Mouse (Mus musculus) cerebellum, adult 9-11 months (tissue): Measurements from ENCODE around the gene Olfr56.
A peak's percentile ranks its signal among the peaks of the same experiment; 100 is the strongest.

Experiments used
- DNase-seq: peaks from one replicate; pipeline ENCODE4 v3.0.0; 2022

Gene Olfr56

DNA sequence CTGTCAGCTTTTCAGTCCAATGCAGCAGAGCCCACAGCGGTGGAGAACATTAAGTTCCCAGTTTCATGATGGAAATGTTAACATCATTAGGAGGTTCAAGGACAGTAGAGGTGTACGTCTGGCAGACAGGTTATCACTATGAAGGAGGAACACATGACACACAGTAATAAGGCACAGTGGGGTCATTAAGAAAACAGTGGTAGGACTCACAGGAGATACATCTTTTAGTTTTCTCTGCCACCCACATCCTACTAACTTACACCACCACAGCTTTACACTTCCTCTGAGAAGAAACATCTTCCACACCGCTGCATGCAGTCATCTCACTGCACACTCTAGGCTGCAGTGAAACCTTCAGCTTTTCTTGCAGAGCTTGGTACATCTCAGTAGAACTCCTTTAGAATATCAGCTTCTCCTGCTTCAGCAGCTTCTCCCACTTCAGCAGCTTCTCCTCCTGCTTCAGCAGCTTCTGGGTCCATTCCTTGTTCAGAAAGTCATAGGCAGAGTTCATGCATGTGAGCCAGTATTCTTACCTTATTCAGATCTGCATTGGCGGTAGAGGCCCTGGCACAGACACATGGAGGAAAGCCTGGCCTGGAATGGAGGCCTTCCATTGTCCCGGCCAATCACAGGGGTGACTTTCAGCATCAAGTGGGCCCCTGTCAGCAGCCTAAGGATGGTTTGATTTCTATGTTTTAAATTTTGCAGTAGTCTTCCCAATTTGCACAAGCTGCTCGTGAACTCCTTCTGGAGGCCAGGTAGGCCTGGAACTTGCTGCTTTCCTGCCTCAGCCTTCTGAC is 115.4 kb downstream of the Olfr56 start:
- no peak for DNase-seq

DNA sequence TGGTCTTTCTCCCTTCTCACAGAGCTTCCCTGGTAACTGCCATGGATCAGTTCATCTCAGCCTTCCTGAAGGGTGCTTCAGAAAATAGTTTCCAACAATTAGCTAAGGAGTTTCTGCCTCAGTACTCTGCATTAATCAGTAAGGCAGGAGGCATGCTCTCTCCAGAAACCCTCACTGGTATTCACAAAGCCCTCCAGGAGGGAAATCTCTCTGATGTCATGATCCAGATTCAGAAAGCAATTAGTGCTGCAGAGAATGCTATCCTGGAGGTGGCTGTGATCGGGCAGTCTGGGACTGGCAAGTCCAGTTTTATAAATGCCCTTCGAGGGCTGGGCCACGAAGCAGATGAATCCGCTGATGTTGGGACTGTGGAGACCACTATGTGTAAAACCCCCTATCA is 116.7 kb downstream of the Olfr56 start:
- DNase-seq = no peak

GRCm38 (mm10) chr11:49100409-49100808 is 121.7 kb downstream of the Olfr56 start:
- no peak for DNase-seq

DNA sequence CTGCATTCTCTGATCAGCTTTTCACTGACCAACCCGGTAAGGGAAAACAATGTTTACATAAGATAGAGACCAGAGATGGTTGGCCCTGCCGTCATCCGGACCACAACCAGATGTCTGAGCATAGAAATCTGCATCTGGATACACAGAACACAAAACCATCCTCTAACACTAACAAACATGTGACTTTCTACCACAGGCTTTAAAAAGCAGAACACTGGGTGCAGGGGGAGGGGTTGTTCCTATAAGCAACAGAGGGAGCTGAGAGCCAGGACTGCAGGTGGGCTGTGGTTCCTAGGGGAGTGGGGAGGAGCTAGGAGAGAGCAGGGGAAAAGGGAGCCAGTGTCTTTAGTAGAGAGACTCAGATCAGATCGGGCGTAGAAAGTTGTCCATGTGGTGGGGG is 122.8 kb downstream of the Olfr56 start:
- DNase-seq = no peak

DNA sequence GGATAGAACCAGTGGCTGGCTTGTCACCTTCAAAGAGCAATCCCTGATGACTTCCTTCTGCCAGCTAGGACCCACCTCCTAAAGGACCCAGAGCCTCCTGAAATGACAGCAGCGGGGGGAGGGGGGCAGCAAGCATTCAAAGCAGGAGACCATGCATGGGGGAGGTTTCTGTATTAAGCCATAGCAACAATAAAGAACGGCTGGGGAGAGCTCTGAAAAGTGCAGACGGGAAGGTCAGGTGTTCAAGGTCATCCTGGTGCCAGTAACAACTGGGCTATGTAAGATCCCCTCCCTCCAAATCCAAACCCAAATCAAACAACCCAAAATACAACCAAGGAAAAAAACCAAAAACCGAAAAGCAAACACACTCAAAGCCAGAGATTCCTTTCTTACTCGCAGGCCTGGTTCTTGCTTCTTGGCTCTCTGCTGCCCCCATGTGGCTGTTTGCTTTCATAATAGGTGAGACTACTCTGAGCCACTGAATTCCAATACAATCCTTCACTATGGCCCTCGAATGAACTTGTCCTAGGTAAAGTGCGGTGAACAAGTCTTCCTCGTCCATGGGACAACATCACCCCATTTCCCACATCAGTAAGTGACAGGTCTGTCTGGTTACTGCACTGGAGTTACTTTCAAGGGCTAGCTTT is 124.5 kb downstream of the Olfr56 start:
- DNase-seq = peak; percentile 59

- DNase-seq = no peak
Measured at GRCm38 (mm10) chr11:49105752-49106151, 127.1 kb downstream of the Olfr56 start.

- no peak for DNase-seq
Measured at GRCm38 (mm10) chr11:49107650-49108537, 129.2 kb downstream of the Olfr56 start.

- DNase-seq = no peak
Measured at GRCm38 (mm10) chr11:49108833-49109232, 130.1 kb downstream of the Olfr56 start.

DNA sequence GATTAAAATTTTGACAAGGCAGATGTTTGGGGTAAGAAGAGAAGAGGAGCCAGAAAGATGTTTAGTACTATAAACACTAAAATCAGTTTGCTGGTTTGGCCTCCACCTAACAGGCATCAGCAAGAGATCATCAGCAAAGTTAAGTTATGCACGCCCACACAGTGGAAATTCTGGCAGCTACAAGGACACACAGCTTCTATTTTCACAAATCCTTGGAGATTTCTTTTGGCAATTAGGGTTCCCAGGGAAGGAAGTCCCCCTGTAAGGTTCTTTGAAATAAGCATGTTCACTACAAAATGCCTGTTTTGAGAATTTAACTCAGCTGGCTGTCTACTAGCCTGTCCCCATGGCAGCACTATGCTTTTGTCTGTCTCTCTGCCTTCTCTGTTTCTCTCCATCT is 132.3 kb downstream of the Olfr56 start:
- no peak for DNase-seq

DNA sequence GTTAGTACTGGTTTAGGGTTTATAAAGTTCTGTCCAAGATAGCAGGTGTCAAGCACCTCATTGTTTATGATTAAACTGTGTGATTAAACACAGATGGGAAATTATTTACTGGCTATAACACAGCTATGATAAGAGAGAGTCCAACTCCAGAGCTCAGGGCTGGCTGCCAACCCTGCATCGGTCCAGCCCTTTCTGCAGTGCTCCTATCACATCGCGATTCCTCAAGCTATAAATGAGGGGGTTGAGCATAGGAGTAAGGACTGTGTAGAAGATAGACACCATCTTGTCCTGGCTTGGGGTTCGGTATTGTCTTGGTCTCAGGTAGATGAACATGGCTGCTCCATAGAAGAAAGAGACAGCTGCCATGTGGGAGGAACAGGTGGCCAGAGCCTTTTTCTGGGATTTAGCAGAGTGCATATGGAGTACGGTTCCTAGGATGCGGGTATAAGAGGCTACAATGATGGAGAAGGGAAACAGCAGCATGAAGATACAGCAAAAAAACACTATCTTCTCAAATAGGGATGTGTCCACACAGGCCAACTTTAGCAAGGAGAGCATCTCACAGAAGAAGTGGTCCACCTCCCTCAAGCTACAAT is 134.0 kb downstream of the Olfr56 start:
- no peak for DNase-seq

GRCm38 (mm10) chr11:49114158-49114557 is 135.5 kb downstream of the Olfr56 start:
- no peak for DNase-seq

DNA sequence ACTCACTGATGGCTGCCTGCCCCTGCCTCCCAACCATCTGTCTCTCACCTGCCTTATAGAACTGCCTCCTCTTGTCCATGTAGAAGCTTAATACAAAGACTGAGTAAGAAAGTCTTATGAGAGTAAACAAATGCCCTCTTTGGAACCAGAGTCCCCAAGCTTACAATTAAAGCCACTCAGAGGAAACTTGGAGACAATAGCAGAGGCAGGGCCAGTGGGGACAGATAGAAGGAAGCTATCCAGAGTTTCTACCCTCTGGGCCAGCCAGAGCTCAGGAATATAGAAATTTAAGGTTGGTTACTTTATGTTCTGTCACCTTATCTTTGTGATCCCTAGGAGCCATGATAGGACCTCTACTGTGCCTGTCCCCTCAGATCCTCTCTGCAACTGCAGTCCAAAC is 136.1 kb downstream of the Olfr56 start, which contains the start of gene Olfr1396:
Gene Olfr1396, minus strand, starts transcription at position 101 of the 400 bp plus-strand sequence.
- DNase-seq = no peak

- no peak for DNase-seq
Measured at GRCm38 (mm10) chr11:49119635-49120034, 140.9 kb downstream of the Olfr56 start.

DNA sequence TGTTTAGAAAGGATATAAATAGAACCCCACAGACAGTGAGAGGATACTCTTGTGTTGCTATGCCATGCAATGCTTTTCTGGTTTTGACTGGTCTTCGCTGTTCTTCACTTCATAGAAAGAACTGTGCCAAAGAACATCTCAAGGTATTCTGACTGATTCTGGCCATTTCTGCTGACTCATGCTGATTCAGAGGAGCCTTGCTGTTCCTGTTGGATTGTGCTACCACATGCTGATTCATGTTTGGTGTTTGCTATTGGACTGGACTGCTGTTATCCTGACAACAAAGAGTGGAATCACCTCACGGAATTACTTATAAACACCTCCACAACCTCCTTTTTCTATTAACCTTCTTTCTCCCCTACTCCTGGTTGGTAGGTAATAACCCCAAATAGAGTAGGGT is 145.5 kb downstream of the Olfr56 start:
- DNase-seq = no peak

- no peak for DNase-seq
Measured at GRCm38 (mm10) chr11:49141974-49142373, 163.3 kb downstream of the Olfr56 start, which contains the start of gene Olfr1395. Olfr1395 (plus strand) TSS chr11:49142274.

GRCm38 (mm10) chr11:49154077-49154476 is 175.4 kb downstream of the Olfr56 start, which contains the start of gene Olfr1394:
Olfr1394 (plus strand) TSS chr11:49154377.
- no peak for DNase-seq

GRCm38 (mm10) chr11:49156821-49157814 is 178.4 kb downstream of the Olfr56 start:
- DNase-seq = no peak

GRCm38 (mm10) chr11:49168839-49169611 is 190.3 kb downstream of the Olfr56 start:
- DNase-seq = no peak

DNA sequence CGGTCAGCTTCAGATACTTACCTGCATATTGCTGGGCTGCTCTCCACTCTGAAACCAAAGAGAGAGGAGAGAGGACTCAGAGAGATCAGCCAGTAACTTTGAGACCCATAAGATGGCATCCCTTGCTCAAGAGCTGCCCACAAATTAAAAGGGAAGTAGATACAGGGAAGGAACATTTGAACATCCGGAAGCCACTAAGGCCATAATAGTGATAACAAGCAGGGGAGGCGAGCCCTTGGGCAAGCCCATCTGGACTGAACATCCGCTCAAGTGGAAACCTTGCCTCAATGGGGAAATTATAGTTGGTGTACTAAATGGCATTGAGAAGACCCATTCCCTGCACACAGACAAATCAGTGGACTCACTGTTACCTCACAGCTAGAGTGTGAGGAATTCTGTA is 191.9 kb downstream of the Olfr56 start:
- no peak for DNase-seq

DNA sequence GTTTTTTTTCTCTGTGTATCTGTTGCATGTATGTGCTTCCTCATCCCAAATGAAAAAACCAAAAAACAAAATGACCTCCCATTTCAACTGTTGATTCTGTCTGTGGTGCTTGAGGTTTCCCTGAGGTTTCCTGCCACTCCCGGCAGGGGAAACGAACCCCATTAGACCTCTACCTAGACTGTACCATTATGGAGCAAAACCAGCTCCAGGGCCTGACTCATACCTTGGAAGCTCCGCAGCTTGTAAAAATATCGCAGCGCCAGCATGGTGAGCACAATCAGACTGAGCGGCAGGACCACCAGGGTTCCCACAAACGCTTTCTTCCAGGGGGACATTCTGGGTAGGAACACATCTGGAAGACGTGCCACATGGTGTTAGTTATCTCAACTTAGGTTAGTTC is 196.7 kb downstream of the Olfr56 start:
- no peak for DNase-seq
